Mouse (Mus musculus) hindbrain, embryonic 10.5 days (tissue): ENCODE data around the gene Tcp1. TPM values are rescaled to one million over a fixed set of nuclear protein-coding genes. Genes with fewer than 3 reads are reported as not detected.

Experiments
- DNase-seq: peaks from one replicate; pipeline ENCODE4 v3.0.0-alpha.2; 2017; ENCODE audit warnings: low spot score
- H3K27ac ChIP-seq: fragments of 300-500 bp; sonication (generic); 2 replicates; pipeline ENCODE4 v1.5.1; 2016; ENCODE audit warnings: mild to moderate bottlenecking, moderate library complexity
- H3K27me3 ChIP-seq: fragments of 300-500 bp; sonication (generic); 2 replicates; pipeline ENCODE4 v1.6.1; 2016; ENCODE audit warnings: mild to moderate bottlenecking; ENCODE audit not compliant: poor library complexity, insufficient read depth, severe bottlenecking
- H3K36me3 ChIP-seq: fragments of 300-500 bp; sonication (generic); 2 replicates; pipeline ENCODE4 v1.6.1; 2016; ENCODE audit warnings: mild to moderate bottlenecking, moderate library complexity
- H3K4me1 ChIP-seq: fragments of 300-500 bp; sonication (generic); replicated peaks from 2 replicates; pipeline ENCODE4 v1.6.1; 2016; ENCODE audit warnings: mild to moderate bottlenecking
- H3K4me3 ChIP-seq: fragments of 300-500 bp; sonication (generic); 2 replicates; pipeline ENCODE4 v1.5.1; 2016; ENCODE audit warnings: mild to moderate bottlenecking, moderate library complexity
- H3K9me3 ChIP-seq: fragments of 300-500 bp; sonication (generic); 2 replicates; pipeline ENCODE4 v1.6.1; 2016; ENCODE audit warnings: mild to moderate bottlenecking, moderate library complexity
- WGBS: fragments of 180-500 bp; shearing (Covaris S2); methylation state at CpG from one replicate; pipeline ENCODE4 v1.1.7; 2016; 5-methylcytosine and 5-hydroxymethylcytosine counted together
- polyA plus RNA-seq: library from polyadenylated mRNA; unstranded; fragments of >200 nt; fragmentation: Nextera tagmentation; extraction: Ambion mirVana; gene quantifications from 2 replicates; pipeline ENCODE4 v1.2.1, GENCODE M21; 2016

The Tcp1 gene
- polyA plus RNA-seq, result 430 and 490 TPM in 2 replicates

- Histone ChIP-seq H3K9me3 (no peaks in the 10 kb centered on the region), H3K36me3 (peaks cover 71% of the 10 kb centered on the region)
- 2% methylated on average over 18 of the region's 18 CpGs for WGBS
These were observed at the start of gene Tcp1 for GRCm38 (mm10) chr17:12915488-12915880. Gene Tcp1, plus strand, starts transcription at chr17:12915701.

GRCm38 (mm10) chr17:12866853-12867252, 48.6 kb upstream of the Tcp1 start:
- Histone ChIP-seq H3K9me3 (no peaks in the 10 kb centered on the region), H3K4me1 (0 out of 2 replicates have a peak, but pooled peaks cover 3% of the 10 kb centered on the region), H3K4me3 (no peak overlapping the region), H3K27me3 (no peaks in the 10 kb centered on the region; the same call in 1 of the 2 replicates), H3K36me3 (no peaks in the 10 kb centered on the region), H3K27ac (no peak overlapping the region)
- 85% methylated on average over 10 of the region's 10 CpGs for WGBS
- no peak for DNase-seq

More at GRCm38 (mm10) chr17:12915488-12915880, at the start of gene Tcp1:
- peak; percentile 24 for DNase-seq
- Histone ChIP-seq H3K4me1 (peaks cover 18% of the 10 kb centered on the region), H3K27ac (peak within 1 kb of the TSS; percentile 97), H3K27me3 (no peaks in the 10 kb centered on the region), H3K4me3 (peak within 1 kb of the TSS; percentile 98)

GRCm38 (mm10) chr17:12868043-12868442, 47.5 kb upstream of the Tcp1 start, which contains the start of gene Mas1:
Gene Mas1, minus strand, starts transcription at chr17:12868143.
- WGBS, result 60% methylated on average over 2 of the region's 2 CpGs
- no peak for DNase-seq
- Histone ChIP-seq H3K36me3 (no peaks in the 10 kb centered on the region), H3K4me3 (no peak within 1 kb of the TSS), H3K27ac (no peak within 1 kb of the TSS), H3K27me3 (no peaks in the 10 kb centered on the region; the same call in 1 of the 2 replicates), H3K9me3 (no peaks in the 10 kb centered on the region), H3K4me1 (0 out of 2 replicates have a peak, but pooled peaks cover 3% of the 10 kb centered on the region)

- no peaks in the 10 kb centered on the region for H3K9me3 ChIP-seq
- 0 out of 2 replicates have a peak, but pooled peaks cover 7% of the 10 kb centered on the region for H3K4me1 ChIP-seq
- 37% methylated on average over 4 of the region's 4 CpGs for WGBS
- H3K27me3 ChIP-seq, result no peaks in the 10 kb centered on the region; the same call in 1 of the 2 replicates
- no peak overlapping the region for H3K4me3 ChIP-seq
- no peak for DNase-seq
- H3K36me3 ChIP-seq, result no peaks in the 10 kb centered on the region
- no peak overlapping the region for H3K27ac ChIP-seq
These were observed 46.9 kb upstream of the Tcp1 start for GRCm38 (mm10) chr17:12868640-12869039.

GRCm38 (mm10) chr17:12872275-12873028, 43.0 kb upstream of the Tcp1 start:
- 73% methylated on average over 16 of the region's 16 CpGs for WGBS
- Histone ChIP-seq H3K9me3 (no peaks in the 10 kb centered on the region), H3K4me3 (no peak overlapping the region), H3K4me1 (0 out of 2 replicates have a peak, but pooled peaks cover 7% of the 10 kb centered on the region), H3K27ac (no peak overlapping the region), H3K36me3 (no peaks in the 10 kb centered on the region), H3K27me3 (no peaks in the 10 kb centered on the region; the same call in 1 of the 2 replicates)
- no peak for DNase-seq

GRCm38 (mm10) chr17:12875734-12876133, 39.8 kb upstream of the Tcp1 start, which contains the start of gene Mrgprh:
Gene Mrgprh, plus strand, starts transcription at chr17:12876034.
- H3K9me3 ChIP-seq, result no peaks in the 10 kb centered on the region
- 84% methylated on average over 5 of the region's 5 CpGs for WGBS
- H3K4me1 ChIP-seq, result 0 out of 2 replicates have a peak, but pooled peaks cover 4% of the 10 kb centered on the region
- no peaks in the 10 kb centered on the region for H3K36me3 ChIP-seq
- no peak within 1 kb of the TSS for H3K27ac ChIP-seq
- no peak within 1 kb of the TSS for H3K4me3 ChIP-seq
- no peak for DNase-seq
- no peaks in the 10 kb centered on the region for H3K27me3 ChIP-seq

GRCm38 (mm10) chr17:12880178-12880577, 35.3 kb upstream of the Tcp1 start:
- no peak overlapping the region for H3K27ac ChIP-seq
- no peaks in the 10 kb centered on the region for H3K4me1 ChIP-seq
- peak; percentile 81 for DNase-seq
- no peaks in the 10 kb centered on the region for H3K27me3 ChIP-seq
- H3K36me3 ChIP-seq, result no peaks in the 10 kb centered on the region
- no peaks in the 10 kb centered on the region for H3K9me3 ChIP-seq
- no peak overlapping the region for H3K4me3 ChIP-seq
- WGBS, result 6% methylated on average over 14 of the region's 14 CpGs

GRCm38 (mm10) chr17:12881216-12881615, 34.3 kb upstream of the Tcp1 start:
- H3K27me3 ChIP-seq, result no peaks in the 10 kb centered on the region
- no peaks in the 10 kb centered on the region for H3K4me1 ChIP-seq
- H3K36me3 ChIP-seq, result no peaks in the 10 kb centered on the region
- no peak overlapping the region for H3K27ac ChIP-seq
- no peak overlapping the region for H3K4me3 ChIP-seq
- no peaks in the 10 kb centered on the region for H3K9me3 ChIP-seq
- no peak for DNase-seq
- WGBS, result 81% methylated on average over 1 of the region's 1 CpGs

GRCm38 (mm10) chr17:12886620-12887019, 28.9 kb upstream of the Tcp1 start:
- Histone ChIP-seq H3K4me3 (no peak overlapping the region), H3K27ac (no peak overlapping the region), H3K27me3 (no peaks in the 10 kb centered on the region), H3K4me1 (no peaks in the 10 kb centered on the region), H3K36me3 (peaks cover 28% of the 10 kb centered on the region), H3K9me3 (no peaks in the 10 kb centered on the region)
- no peak for DNase-seq
- 40% methylated on average over 6 of the region's 6 CpGs for WGBS

GRCm38 (mm10) chr17:12887021-12887775, 28.3 kb upstream of the Tcp1 start:
- Histone ChIP-seq H3K9me3 (no peaks in the 10 kb centered on the region), H3K27ac (no peak overlapping the region), H3K4me3 (no peak overlapping the region), H3K4me1 (no peaks in the 10 kb centered on the region), H3K27me3 (no peaks in the 10 kb centered on the region), H3K36me3 (peaks cover 34% of the 10 kb centered on the region)
- WGBS, result 83% methylated on average over 15 of the region's 15 CpGs
- no peak for DNase-seq

GRCm38 (mm10) chr17:12891054-12891453, 24.4 kb upstream of the Tcp1 start:
- Histone ChIP-seq H3K27me3 (no peaks in the 10 kb centered on the region), H3K9me3 (no peaks in the 10 kb centered on the region), H3K36me3 (peaks cover 48% of the 10 kb centered on the region), H3K4me3 (no peak overlapping the region), H3K4me1 (no peaks in the 10 kb centered on the region), H3K27ac (no peak overlapping the region)
- DNase-seq, result no peak
- WGBS, result 90% methylated on average over 4 of the region's 4 CpGs

- no peaks in the 10 kb centered on the region for H3K9me3 ChIP-seq
- H3K4me3 ChIP-seq, result no peak overlapping the region
- no peaks in the 10 kb centered on the region for H3K4me1 ChIP-seq
- H3K36me3 ChIP-seq, result peaks cover 56% of the 10 kb centered on the region
- no peaks in the 10 kb centered on the region for H3K27me3 ChIP-seq
- no peak for DNase-seq
- WGBS, result 93% methylated on average over 9 of the region's 9 CpGs
- no peak overlapping the region for H3K27ac ChIP-seq
These were observed 23.5 kb upstream of the Tcp1 start for GRCm38 (mm10) chr17:12892033-12892432.

GRCm38 (mm10) chr17:12897674-12898073, 17.8 kb upstream of the Tcp1 start:
- Histone ChIP-seq H3K4me3 (no peak overlapping the region), H3K4me1 (no peaks in the 10 kb centered on the region; the same call in 1 of the 2 replicates), H3K9me3 (no peaks in the 10 kb centered on the region), H3K27ac (peak overlapping the region; percentile 40; the same call in 1 of the 2 replicates), H3K27me3 (no peaks in the 10 kb centered on the region), H3K36me3 (peaks cover 56% of the 10 kb centered on the region)
- no peak for DNase-seq
- 82% methylated on average over 5 of the region's 5 CpGs for WGBS
